Mouse (Mus musculus) liver, postnatal 0 days (tissue): Measurements from ENCODE around the gene Lgmn.

Experiments
- CTCF ChIP-seq: sonication (generic); IDR thresholded peaks from 2 replicates; pipeline ENCODE4 v1.5.1; 2016; ENCODE audit warnings: antibody characterized with exemption, low read depth
- EP300 ChIP-seq: IDR thresholded peaks from 2 replicates; pipeline ENCODE4 v1.6.1; 2016; ENCODE audit warnings: antibody characterized with exemption, low read depth, mild to moderate bottlenecking

DNA sequence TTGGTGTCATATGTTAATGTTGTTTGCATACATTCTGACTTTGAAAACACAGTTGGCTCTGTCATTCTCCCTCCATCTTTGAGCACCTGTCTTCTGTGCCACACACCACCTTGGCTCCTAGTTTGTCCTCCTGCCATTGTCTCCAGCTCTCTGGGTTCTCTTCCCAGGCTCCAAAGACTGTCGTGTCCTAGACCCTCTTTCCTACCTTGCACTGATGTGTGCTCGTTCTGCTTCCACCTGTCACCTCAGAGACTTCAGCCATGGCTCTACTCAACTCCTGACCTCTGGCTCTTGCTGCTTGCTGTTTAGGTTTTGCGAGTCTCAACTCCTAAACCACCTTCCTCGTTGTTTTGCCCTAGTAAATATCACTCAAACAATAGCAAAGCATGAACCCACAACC, 40.9 kb upstream of the Lgmn start:
- TF ChIP-seq CTCF (no peak), EP300 (no peak)
